Mouse (Mus musculus) layer of hippocampus, postnatal 25 days (tissue): ENCODE results near the gene Zp2. TPM values are rescaled to one million over a fixed set of nuclear protein-coding genes. Genes with fewer than 3 reads are reported as not detected.

Source experiments
- DNase-seq, 2 experiments: peaks; one replicate each; pipeline ENCODE4 v3.0.0; 2022; ENCODE audit warnings: mixed read lengths in 2 of 2, low spot score in 1 of 2; ENCODE audit errors: extremely low spot score in 1 of 2
- total RNA-seq, 2 experiments: library from RNA; stranded (reverse); gene quantifications; 2 replicates each; pipeline ENCODE4 v1.2.3; 2021

Zp2 gene
- total RNA-seq, result under 1 TPM in 1 of 2 experiments, not detected in 1; 0.45 TPM

DNA sequence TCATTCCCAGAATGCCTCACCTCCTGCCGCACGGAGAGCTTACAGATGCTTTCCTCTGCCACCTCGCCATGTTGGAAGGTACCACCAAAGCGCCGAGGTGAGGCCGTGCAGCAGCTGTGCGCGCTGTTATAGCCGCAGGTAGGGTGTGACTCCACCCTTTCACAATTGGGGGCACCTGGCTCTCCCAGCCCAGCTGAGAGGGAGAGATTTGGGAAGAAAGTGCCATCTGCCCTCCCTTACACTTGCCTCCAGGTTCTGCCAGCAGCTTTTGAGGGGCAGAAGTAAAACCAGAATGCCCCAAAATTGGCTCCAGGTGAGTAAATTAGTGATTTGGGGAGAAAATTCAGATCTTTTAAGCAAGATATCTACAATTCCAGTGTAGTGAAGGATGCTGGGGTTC lies at the start of gene Zp2:
Zp2 (minus strand) TSS at position 101 of the 400 bp plus-strand sequence.
- no peak for DNase-seq

DNA sequence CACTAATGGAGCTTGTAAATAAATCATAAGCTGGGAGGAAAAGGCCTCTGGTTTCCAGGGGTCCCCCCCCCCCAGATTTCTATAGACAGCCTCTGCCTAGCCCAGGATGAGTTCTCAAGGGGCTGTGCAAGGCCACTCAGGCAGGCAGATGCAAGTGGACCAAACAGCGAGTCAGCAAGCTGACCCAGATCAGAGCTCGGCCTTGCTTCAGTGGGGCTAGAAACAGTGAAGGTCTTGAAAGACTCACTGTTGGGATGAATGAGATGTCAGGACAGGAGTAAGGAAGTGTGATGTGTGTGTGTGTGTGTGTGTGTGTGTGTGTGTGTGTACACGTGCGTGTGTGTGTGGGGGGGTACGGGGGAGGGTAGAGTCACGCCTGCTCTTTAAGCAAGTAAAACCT lies 47.7 kb upstream of the Zp2 start:
- DNase-seq, result no peak

DNA sequence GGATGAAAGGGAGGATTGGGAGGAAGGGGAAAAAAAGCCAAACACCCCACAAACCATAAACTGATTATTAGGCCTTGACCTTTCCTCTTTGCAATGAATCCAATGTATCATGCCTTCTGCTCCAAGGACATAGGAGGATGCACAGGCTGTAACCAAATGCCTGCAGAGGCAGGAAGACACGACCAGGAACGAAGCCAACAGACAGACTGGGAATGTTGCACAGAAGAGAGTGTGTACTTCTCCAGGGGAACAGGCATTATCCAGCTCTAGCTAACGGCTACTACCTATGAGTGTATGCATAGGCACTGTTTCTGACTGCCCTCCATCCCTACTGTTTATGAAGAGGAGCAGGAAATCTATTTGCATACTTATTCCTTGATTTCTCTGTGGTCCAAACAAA lies 47.1 kb upstream of the Zp2 start:
- DNase-seq, result no peak

DNA sequence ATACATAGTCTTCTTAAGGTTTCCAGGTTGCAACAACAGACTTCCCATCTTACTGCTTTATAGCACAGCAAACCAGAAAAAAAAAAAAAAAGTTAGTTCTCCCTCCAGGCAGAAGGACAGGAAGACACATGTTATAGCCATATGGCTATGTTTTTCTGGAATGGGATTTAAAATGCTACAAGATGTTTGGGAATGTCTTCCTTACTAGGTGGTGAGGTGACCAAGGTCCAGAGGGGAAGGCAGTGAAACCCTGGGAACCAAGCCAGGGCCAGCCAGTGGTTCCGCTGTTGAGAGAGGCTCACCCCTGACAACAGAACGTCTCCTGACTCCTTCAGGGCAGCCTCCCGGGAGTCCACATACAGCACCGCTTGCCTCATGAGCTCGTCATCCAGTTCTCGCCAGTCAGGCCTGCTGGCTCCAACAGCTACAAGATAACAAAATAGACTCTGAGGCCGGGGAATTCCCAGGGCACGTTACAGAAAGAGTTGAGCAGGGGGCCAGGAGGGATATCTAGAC lies 45.1 kb upstream of the Zp2 start:
- DNase-seq, result no peak

DNA sequence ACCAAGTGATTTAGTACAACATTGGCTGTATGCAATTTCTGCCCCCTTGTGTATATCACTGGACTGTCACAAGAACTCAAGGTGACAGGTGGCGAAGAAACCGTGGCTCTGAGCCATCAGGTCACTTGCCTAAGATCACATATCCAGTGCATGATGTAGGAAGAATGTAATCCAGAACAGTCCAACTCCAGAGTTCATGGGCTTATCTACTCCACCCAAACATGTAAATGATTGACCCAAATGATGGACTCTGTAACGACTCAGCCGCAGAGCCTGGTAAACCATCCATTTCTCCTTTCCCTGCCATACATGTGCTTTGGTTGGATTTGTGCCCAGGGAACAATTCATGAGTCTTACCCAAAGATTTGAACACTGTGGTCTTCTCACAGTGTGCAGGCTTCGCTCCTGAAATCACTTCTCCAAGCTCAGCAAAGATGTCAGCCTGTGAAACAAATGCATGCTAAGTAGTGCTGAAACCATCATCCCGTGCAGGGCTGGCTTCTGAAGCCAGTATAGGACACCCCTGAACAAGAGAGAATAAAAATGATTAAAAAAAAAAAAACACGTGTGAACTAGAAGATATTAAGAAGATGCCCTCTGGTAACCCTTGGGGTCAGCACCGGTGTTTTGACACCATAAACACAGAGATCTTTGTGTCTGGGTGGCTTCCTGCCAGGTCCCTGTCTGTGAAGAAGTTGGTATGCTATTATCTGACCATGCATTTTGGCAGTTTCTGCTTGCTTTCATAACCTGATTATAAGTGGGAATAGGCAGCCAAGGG lies 44.5 kb upstream of the Zp2 start:
- DNase-seq, result no peak

DNA sequence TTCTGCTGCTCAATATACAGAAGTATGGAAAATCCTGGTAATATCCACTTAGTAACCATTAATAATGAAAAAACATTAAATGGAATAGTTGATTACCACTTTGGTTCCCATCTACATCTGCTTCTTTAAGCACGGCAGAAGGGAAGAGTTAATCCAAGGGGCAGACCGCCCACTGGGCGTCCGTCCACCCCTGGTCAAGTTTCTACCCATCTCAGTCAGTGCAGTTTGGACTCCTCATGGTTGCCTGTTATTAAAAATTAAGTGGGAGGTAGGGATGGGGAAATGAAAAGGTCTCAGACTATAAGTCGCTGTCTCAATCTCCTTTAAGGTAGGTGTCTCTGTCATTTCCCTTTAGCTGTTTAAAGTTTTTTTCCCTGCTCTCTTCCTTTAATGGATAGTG lies 43.9 kb upstream of the Zp2 start:
- DNase-seq, result no peak

DNA sequence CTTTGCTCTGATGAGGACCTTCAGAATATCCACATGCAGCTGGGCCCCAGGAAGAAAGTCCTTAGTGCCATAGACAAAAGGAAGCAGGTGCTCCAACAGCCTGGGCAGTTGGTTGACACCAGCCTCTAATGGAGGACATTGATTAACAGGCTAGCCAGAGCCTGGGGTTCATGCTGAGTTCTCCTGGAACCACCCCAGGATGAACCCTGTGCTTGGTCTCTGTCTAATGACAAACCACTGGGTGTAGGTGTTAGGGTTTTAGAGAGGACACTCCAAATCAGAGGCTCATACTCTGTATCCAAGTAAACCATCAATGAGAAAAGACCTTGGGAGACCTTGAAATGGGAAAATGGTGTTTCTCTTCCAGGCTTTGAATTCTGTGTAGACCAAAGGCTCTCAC lies 37.8 kb upstream of the Zp2 start:
- DNase-seq, result no peak

DNA sequence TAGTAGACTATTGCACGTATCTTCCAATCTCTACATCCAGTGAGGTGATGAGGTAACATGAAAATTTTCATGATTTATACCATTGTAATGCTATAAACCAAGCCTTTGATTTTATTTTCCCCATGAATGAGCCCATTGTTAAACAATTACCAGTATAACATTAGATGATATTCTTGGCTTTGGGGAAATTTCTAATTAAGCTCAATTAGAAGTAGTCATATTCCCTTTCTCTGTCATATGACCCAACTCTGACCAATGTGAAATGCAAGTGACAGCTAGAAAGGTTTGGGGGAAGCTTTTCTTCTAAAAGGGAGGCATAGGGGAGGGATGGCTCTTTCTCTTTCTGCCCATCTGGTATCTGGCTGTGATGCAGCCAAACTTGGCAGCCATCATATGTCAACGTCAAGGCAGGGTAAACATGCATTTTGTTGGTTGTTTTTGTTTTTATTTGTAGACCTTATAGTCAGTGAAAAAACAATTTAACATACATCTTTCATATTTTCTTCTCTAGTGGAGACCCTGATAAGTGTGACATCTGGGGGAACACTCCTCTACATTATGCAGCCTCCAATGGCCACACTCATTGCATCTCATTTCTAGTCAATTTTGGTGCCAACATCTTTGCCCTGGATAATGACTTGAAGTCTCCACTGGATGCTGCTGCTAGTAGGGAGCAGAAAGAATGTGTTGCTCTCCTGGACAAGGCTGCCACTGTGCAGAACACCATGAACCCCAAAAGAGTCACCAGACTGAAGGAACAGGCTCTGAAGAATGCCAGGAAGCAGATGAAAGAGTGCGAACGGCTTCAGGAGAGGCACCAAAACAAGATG lies 36.5 kb upstream of the Zp2 start:
- DNase-seq, result no peak

DNA sequence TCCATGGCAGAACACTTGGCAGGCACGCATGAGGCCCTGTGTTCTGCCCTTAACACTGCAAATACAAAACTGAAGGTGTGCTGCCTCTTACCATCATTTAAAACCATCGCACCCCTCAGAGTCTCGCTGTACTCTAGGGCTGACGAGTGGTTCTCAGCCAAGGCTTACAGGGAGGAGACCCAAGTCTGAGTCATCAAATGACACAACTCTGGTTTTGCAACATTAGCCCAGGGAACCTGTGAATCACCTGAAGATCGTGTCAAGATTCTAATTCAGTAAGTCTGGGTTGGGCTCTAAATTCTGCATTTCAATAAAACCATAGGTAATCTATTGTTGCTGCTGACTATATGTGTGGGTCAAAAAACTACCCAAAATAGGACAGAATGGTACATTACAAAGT lies 35.5 kb upstream of the Zp2 start:
- no peak for DNase-seq

DNA sequence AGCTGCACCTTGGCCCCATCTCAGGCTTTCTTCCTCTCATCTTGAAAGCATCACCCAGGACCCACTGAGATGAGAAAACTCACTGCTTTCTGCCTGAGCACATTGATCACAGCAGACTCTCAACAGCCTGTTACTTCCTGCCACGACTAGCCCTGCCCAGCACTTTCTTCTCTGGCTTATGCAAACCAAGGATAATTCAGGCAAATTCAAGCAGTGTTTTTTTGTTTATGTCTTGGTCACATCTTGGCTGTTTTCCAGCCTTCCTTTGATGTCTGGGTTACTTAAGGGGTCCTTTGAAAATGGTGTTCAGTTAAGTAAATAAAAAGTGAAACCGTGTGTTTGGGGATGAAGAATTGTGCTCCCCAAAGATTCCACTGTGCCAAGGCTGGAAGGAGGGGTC lies 33.8 kb upstream of the Zp2 start:
- DNase-seq, result no peak

DNA sequence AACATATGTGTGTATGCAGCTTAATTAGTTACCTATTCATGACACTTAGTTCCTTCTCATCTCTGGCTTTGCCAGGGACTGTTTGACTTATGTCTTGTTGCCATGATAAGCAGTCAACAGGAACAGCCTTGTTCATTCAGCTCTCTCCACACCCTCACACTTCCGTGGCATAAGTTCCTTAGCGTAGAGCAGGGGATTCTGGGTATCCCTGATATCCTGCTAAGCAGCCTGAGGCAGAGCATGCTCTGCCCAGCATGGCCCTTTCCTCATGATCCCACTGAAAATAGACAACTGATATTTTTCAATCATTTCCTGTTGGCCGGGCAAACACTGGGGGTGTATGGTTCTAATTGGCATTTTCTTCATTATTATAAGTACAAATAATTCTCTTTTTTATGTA lies 32.5 kb upstream of the Zp2 start:
- DNase-seq, result no peak

DNA sequence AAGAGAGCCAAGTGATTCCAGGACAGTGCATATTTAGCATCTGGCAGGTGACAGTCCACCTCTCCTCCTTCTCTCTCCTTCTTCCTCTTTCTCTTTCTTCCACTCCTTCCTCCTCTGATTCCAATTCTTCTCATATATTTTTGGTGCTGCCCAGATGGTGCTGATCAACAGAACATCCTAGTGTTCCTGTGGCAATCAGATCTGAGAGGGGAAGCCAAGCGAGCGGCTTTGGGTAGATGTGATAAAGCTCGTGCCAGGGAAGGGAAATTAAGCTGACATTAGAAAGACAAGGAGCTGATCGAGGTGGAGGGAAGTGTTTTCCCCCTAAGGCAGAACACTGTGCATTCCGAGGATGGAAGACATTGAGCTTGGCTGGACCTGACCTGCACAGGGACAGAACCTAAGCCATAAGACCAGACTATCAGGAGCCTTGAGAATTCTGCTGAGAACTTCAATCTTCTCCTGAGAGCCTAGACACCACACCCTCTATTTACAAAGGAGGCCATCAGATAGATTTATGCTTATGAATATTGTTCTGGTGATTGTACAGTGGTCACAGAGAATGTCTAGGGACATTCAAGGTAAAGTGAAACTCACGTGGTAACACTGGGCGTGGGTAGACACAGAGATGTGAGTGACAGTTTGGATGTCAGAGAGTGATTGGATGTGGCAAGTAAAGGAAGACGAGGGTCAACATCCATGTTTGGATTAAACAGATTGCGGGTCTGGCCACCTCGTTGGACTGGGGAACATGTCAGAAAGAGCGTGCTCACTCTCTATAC lies 29.8 kb upstream of the Zp2 start:
- no peak for DNase-seq

DNA sequence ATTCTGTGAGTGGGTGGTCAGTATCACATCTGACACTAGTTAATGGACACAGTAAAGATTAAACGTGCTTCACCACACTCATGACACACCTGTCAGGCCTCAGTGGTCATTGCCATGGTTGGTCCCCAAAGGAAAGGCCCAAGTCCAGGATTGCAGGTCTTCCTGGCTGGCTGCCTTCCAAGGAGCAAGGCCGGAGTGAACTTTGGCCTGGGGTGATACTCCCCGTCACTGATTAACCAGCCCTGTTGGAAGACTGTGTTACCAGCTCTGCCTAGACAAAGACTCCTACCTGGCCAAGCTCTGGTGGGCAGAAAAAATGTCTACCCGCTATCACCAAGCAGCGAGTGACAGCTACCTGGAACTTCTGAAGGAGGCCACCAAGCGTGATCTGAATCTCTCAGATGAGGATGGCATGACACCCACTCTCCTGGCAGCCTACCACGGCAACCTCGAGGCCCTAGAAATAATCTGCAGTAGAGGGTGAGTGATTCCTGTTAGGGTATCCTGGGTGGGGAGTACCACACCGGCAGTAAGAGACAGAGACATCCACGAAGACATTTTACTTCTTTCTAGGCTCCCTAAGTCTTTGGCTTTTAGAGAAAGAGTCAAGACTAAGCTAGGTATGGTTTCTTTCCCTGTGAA lies 28.6 kb upstream of the Zp2 start, which contains the start of gene Anks4b:
Anks4b (plus strand) TSS at position 256 of the 642 bp plus-strand sequence.
- DNase-seq, result no peak

DNA sequence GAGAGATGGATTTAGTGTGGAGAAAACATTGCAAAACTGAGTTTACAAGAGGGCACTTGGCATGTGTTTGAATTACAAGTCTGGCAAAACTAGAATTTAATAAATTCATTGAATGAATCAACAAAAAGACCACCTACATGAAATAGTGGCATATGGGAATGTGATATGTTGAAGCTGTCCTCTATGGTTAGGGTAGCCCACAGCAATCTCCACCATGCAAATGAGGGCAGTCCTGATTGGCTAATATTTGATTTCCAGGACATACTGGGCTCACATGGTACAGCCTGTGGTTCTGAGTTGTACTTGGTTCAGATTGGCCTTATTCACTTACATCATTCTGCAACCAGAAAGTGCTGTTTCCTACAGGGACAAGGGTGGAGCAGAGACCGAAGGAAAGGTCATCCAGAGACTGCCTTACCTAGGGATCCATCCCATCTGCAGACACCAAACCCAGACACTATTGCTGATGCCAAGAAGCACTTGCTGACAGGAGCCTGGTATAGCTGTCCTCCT lies 27.2 kb upstream of the Zp2 start:
- no peak for DNase-seq

DNA sequence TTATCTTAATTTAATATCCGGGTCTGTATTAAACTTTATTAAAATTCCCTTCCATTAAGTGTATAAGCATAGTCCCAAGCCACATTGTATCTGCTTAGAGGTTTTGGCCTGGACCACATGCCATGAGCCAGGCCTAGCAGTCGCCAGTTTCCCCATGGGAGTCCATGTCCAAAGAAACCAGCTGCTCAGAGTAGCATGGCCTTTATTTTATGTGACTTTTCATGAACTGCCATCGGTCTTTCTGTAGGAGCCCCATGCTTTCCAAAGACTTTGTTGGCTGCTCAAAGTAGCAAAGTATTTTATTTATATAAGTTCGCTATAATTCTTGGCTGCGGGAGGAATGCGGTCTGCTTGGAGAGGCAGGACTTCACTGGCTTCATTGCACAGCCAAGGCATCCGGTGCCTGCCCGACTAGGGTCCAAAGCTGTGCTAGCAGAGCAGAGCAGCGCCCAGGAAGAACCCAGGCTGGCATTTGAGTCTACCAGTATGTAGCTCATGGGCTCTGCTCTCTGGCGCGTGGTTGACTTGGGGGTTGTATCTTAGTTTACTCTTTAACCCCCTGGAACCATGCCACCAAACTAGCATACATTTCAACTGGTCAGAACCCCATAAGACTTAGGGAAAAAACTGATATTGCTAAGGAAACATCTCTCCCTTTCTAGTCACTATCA lies 18.6 kb upstream of the Zp2 start:
- DNase-seq, result no peak

DNA sequence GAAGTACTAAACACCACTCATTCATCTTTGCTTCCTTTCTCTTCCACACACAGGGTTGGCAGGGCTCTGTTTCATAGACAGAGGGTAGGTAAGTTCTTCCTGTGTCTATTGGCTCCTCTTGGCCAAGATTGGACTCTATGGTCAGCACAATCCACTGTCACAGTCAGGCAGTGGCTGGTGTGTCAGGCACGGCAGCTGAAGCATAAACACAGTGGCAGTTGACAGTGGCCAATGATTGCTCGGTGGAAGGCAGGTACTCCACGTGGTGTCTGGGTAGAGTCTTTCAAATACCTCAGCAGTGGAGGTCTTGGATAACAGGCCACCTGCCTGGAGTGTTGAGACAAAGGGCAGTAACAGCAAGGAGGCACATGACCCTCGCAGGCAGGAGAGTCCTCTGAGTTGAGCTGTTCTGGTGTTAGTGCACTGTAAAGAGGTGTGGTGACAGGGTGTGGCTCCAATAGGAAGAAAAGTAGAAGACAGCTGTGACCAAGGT lies 13.1 kb upstream of the Zp2 start:
- no peak for DNase-seq

DNA sequence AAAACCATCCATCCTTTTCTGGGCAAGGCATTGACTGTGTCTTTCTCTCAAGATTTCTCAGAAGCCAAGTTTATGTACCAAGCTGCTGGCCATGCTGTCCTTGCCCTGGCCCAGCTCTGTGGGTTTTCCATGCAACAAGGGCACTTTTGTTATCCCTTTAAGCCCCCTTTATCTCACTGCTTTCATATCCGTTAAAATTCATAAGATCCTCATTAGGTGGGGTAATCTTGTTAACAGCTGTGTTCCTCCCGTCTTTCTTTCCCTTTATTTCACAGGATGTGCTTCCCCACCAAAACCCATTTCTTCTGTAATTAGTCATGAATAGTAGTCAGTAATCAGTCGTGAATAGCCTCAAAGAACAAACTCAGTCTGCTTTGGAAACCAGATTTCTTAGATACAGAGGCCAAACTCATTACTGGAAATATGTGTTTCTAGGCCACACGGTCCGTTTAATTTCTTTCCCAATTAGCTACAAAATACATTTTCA lies 12.5 kb upstream of the Zp2 start:
- no peak for DNase-seq

DNA sequence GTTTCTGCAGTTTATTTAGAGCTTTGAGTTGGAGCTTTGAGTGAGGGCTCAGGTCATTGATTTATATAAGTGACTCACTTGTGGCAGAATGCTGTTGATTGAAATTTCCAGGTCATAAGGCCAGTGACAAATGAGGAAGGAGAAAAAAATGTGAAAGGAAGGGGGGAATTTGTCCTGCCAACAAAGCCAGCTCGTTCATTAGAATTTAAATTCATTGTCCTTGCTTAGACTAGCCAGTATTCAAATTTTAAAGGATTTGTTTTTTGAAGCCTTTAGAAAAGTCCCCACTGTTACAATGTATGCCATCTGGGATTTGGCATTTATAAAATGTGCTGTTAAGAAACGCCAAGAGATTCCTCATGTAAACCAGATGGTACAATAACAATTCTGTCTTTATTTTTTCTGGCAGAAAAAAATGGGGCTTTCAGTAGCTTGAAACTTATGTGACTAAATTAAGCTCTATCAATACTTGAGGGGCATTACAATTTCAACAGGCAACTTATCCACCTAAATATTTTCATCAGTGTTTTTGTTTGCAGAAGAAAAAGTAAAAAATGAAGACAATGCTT lies 11.8 kb upstream of the Zp2 start:
- no peak for DNase-seq

DNA sequence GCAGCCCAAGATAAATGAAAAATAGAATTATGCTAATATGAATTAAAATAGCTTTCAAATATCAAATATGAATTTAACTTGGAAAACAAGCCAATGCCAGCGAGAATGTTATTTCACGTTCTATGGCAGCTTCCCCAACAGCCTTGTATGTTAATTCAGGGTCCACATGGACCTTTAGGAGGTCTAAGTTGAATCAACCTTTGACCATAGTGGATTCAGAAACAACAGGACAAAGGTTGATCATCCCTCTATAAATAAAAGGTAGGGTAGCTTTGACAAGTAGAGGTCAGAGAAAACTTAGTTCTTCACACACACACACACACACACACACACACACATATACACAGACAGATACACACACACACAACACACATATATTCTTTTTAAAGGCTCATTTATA lies 5.8 kb upstream of the Zp2 start:
- no peak for DNase-seq
